Mouse (Mus musculus) limb, embryonic 12.5 days (tissue): ENCODE data around the gene Adam10. TPM values are rescaled to one million over a fixed set of nuclear protein-coding genes. Genes with fewer than 3 reads are reported as not detected.

ENCODE experiments used
- ATAC-seq: fragments of 200-750 bp; cut with Nextera tagmentation; 2 replicates; pipeline ENCODE4 v1.8.0; 2017; ENCODE audit warnings: low read depth, moderate TSS enrichment; ENCODE audit not compliant: insufficient number of reproducible peaks, insufficient read depth, low FRiP score, low TSS enrichment
- H3K27ac ChIP-seq: fragments of 300-500 bp; sonication (generic); 2 replicates; pipeline ENCODE4 v1.5.1; 2016; ENCODE audit warnings: mild to moderate bottlenecking, moderate library complexity
- H3K27me3 ChIP-seq: fragments of 300-500 bp; sonication (generic); 2 replicates; pipeline ENCODE4 v1.6.1; 2016; ENCODE audit warnings: mild to moderate bottlenecking, moderate library complexity
- H3K36me3 ChIP-seq: fragments of 300-500 bp; sonication (generic); 2 replicates; pipeline ENCODE4 v1.6.1; 2016; ENCODE audit warnings: mild to moderate bottlenecking, moderate library complexity
- H3K4me1 ChIP-seq: fragments of 300-500 bp; sonication (generic); replicated peaks from 2 replicates; pipeline ENCODE4 v1.6.1; 2016
- H3K4me2 ChIP-seq: fragments of 300-500 bp; sonication (generic); 2 replicates; pipeline ENCODE4 v1.6.1; 2016; ENCODE audit warnings: mild to moderate bottlenecking, moderate library complexity
- H3K4me3 ChIP-seq: fragments of 300-500 bp; sonication (generic); replicated peaks from 2 replicates; pipeline ENCODE4 v1.5.1; 2016; ENCODE audit warnings: mild to moderate bottlenecking
- H3K9ac ChIP-seq: fragments of 300-500 bp; sonication (generic); replicated peaks from 2 replicates; pipeline ENCODE4 v1.6.1; 2016; ENCODE audit warnings: mild to moderate bottlenecking, moderate library complexity
- H3K9me3 ChIP-seq: fragments of 300-500 bp; sonication (generic); 2 replicates; pipeline ENCODE4 v1.6.1; 2016; ENCODE audit warnings: mild to moderate bottlenecking, moderate library complexity
- WGBS: fragments of 180-500 bp; shearing (Covaris S2); methylation state at CpG from one replicate; pipeline ENCODE4 v1.1.7; 2016; 5-methylcytosine and 5-hydroxymethylcytosine counted together
- polyA plus RNA-seq: library from polyadenylated mRNA; unstranded; fragments of >200 nt; fragmentation: Nextera tagmentation; extraction: Ambion mirVana; gene quantifications from 2 replicates; pipeline ENCODE4 v1.2.1, GENCODE M21; 2016

Adam10 gene
- polyA plus RNA-seq, 1 experiment from 2014 or later = 62.9 TPM

DNA sequence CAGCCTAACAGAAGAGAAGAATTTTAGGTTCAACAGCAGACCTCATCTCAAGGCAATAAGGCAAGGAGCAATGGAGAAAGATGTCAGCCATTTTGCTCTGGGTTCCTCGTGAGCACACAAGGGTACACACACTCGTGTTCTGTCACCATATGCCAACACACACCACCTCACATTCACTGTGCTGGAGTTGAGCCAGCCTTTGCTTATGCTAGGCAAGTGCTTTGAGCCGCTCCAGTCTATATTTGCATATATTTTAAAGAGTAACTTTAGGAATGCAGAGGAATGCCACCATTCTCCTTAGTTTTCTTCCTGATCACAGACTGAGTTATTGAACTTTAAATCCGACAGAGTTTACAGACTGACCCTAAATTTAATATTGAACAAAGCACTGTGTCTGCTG, 111.8 kb downstream of the Adam10 start:
- Histone ChIP-seq H3K9ac (no peak overlapping the region), H3K36me3 (no peaks in the 10 kb centered on the region), H3K4me3 (no peak overlapping the region), H3K27ac (no peak overlapping the region), H3K9me3 (peaks cover 6% of the 10 kb centered on the region; the same call in 1 of the 2 replicates), H3K4me1 (no peaks in the 10 kb centered on the region), H3K4me2 (no peak overlapping the region), H3K27me3 (no peaks in the 10 kb centered on the region)
- ATAC-seq = no peak
- 88% methylated on average over 4 of the region's 4 CpGs for WGBS

DNA sequence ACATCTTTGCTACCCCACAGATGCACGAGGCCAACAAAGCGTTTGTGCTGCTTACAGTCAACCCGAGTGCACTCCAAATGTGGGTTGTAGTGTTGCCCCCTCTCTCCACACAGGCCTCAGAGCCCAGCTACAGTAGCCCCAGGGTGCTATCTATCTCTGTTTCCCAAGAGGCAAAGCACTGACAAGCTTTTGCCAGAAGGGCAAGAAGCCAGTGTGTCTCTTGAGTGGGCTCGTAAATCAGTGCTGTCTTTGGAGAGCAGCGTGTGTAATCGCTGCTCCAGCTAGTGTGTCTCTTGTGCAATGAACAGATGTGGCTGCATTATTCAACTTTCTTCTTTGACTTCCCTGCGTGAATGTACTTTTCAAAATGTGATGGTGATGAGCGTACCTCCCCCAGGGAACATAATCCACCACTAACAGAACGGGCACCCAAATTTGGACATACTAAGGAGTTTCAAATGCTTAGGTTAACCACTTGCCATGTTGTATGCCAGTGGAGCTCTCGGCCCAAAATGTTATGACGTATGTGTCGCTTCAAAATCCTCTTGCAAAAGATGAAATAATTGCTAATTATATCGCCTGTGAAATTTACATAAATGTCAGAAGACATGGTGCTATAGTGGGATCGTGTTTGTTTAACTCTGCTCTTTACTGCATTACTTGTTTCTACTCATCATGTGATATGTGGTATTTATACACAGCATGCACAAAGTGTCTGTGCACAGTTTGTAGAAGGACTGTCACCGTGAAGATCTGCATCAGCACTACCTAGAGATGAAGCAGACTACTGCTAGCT, 116.0 kb downstream of the Adam10 start:
- no peaks in the 10 kb centered on the region for H3K9me3 ChIP-seq
- no peaks in the 10 kb centered on the region for H3K27me3 ChIP-seq
- WGBS = 70% methylated on average over 15 of the region's 15 CpGs
- ATAC-seq = no peak
- no peaks in the 10 kb centered on the region for H3K36me3 ChIP-seq
- no peak overlapping the region for H3K4me3 ChIP-seq
- no peak overlapping the region for H3K9ac ChIP-seq
- H3K4me1 ChIP-seq = no peaks in the 10 kb centered on the region
- no peak overlapping the region for H3K27ac ChIP-seq
- no peak overlapping the region for H3K4me2 ChIP-seq

DNA sequence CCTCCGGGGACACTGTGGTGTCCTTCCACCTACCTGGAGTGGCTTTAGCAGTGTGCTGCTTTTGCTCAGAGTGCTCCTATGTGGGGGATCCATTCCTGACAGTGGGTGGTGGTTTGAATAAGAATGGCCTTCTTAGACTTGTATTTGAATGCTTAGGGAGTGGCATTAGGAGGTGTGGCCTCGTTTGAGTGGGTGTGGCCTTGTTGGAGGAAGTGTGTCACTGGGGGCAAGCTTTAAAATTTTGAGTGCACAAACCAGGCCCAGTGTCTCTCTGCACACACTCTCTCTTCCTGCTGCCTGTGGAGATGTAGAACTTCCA, 116.6 kb downstream of the Adam10 start:
- no peak for ATAC-seq
- no peaks in the 10 kb centered on the region for H3K9me3 ChIP-seq
- 58% methylated on average over 2 of the region's 2 CpGs for WGBS
- no peaks in the 10 kb centered on the region for H3K27me3 ChIP-seq
- no peaks in the 10 kb centered on the region for H3K36me3 ChIP-seq
- H3K4me2 ChIP-seq = no peak overlapping the region
- no peak overlapping the region for H3K4me3 ChIP-seq
- H3K9ac ChIP-seq = no peak overlapping the region
- H3K27ac ChIP-seq = no peak overlapping the region
- no peaks in the 10 kb centered on the region for H3K4me1 ChIP-seq

DNA sequence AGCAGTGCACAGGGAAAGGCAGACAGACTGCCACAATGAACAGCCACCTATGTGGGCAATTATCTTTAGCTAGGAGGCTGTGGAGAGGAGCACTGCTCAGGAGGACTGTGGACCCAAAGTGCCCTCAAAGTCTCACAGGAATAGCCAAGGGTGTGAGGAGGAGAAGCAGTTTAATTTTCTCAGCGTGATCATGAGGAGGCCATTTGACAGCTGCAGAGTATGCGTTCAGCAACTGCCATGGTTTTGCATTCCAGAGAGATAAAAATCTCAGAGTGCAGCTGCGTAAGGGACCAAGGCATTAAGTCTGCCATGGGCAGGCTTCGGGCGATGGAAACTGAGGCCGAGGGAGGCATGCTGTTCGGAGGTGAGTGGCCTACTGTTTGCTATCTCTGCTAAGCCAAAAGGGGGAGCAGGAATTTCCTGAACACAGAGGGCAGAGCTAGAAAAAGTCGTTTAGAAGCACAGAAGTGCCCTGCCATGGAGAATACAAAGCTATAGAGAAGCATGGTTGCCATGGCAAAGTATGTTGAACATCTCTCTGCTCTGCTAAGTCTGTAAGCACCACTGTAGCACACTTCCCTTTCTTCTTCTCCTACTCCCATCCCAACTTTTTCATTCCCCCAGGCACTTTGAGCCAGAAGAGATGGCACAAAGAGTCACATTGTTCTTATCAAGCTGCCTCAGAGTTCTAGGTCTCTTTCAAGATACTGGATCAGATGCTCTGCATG, 122.0 kb downstream of the Adam10 start:
- no peak for ATAC-seq

DNA sequence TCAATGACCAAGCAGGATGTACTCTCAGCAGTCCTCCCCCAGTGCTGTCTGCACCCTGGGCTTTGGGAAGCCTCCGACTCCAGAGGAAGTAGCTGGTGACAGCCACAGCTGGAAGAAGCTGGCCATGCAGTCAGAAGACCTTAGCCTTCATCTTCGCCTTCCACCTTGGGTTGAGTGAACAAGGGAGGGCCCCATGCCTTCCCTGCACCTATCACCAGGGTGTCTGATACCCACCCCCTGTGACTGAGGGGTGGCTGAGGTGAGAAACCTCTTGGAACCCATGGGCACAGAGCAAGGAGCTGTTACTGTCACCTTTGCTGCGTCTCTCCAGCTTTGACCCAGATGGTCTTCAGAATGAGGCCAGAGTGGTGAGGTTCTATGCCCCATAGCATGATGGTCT, 123.0 kb downstream of the Adam10 start:
- Histone ChIP-seq H3K4me1 (no peaks in the 10 kb centered on the region), H3K27ac (no peak overlapping the region), H3K36me3 (no peaks in the 10 kb centered on the region), H3K9ac (no peak overlapping the region), H3K27me3 (no peaks in the 10 kb centered on the region), H3K4me3 (no peak overlapping the region), H3K9me3 (no peaks in the 10 kb centered on the region), H3K4me2 (no peak overlapping the region)
- ATAC-seq = no peak
- 87% methylated on average over 3 of the region's 3 CpGs for WGBS

More for the DNA sequence above, 122.0 kb downstream of the Adam10 start:
- Histone ChIP-seq H3K4me1 (no peaks in the 10 kb centered on the region), H3K27ac (no peak overlapping the region), H3K36me3 (no peaks in the 10 kb centered on the region), H3K27me3 (no peaks in the 10 kb centered on the region), H3K4me3 (no peak overlapping the region), H3K9ac (no peak overlapping the region), H3K4me2 (no peak overlapping the region), H3K9me3 (no peaks in the 10 kb centered on the region)
- 62% methylated on average over 8 of the region's 8 CpGs for WGBS

DNA sequence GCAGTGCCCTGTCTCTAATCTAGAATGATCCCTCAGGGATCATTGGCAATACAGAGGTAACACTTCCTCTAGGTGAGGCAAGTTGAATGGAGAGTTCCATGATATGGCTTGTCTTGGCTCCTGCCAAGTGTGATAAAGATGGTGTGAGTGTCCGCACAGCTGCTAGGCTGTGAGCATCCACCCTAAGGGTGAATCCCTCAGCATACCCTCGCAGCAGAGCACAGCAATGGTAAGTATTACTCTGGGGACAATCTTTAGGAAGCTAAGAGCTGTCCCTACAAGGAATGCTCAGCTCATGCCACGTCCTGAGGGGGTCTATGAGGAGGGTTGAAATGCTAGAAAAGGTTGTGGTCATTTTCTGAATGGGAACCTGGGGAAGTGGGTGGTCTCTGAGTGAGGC, 124.0 kb downstream of the Adam10 start:
- Histone ChIP-seq H3K27me3 (no peaks in the 10 kb centered on the region), H3K4me3 (no peak overlapping the region), H3K36me3 (no peaks in the 10 kb centered on the region), H3K9me3 (no peaks in the 10 kb centered on the region), H3K4me2 (no peak overlapping the region), H3K27ac (no peak overlapping the region), H3K9ac (no peak overlapping the region), H3K4me1 (no peaks in the 10 kb centered on the region; the same call in 1 of the 2 replicates)
- no peak for ATAC-seq
- WGBS = 72% methylated on average over 3 of the region's 3 CpGs

DNA sequence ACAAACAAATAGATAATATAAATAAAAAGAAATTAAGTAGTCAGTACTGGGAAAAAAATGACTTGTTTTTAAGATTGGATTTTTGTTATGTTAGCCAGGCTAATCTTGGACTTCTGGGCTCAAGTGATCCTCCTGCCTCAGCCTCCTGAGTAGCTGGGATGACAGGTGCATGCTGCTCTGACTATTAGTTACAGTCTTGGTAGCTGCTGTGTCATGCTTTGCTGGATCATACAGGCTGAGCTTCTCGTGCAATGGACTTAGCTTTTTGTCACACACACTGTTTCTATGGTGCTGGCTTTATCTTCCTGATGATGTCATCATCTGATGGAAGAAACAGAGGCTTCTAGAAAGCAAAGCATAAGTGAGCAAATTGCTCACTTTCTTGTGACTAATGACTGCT, 127.3 kb downstream of the Adam10 start:
- Histone ChIP-seq H3K36me3 (no peaks in the 10 kb centered on the region), H3K9me3 (no peaks in the 10 kb centered on the region), H3K4me2 (no peak overlapping the region), H3K4me1 (no peaks in the 10 kb centered on the region; the same call in 1 of the 2 replicates), H3K9ac (no peak overlapping the region), H3K27me3 (no peaks in the 10 kb centered on the region), H3K27ac (no peak overlapping the region), H3K4me3 (no peak overlapping the region)
- no peak for ATAC-seq
- 58% methylated on average over 1 of the region's 1 CpGs for WGBS

DNA sequence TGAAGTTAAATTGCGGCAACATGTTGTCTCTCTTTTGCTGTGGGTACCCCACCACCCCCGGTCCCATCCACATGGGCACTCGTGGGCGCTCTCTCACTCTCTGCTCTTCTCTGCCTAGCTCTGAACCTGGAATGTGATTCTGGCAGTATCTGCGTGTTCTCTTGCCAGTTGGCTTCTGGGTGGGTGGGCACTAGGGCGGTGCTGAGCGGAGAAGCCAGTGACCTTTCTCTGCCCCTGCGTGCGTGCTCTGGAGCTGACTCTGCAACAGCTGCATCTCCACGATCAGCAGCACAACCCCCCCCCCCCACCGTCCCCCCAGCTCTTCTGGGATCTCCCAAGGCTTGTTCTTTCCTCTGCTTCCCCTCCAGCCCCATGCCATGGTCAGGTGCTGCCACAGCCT, 128.9 kb downstream of the Adam10 start:
- 57% methylated on average over 11 of the region's 11 CpGs for WGBS
- H3K27me3 ChIP-seq = no peaks in the 10 kb centered on the region
- H3K9me3 ChIP-seq = no peaks in the 10 kb centered on the region
- H3K9ac ChIP-seq = no peak overlapping the region
- no peak overlapping the region for H3K27ac ChIP-seq
- H3K4me3 ChIP-seq = no peak overlapping the region
- no peaks in the 10 kb centered on the region; the same call in 1 of the 2 replicates for H3K4me1 ChIP-seq
- no peak for ATAC-seq
- no peak overlapping the region for H3K4me2 ChIP-seq
- H3K36me3 ChIP-seq = no peaks in the 10 kb centered on the region

DNA sequence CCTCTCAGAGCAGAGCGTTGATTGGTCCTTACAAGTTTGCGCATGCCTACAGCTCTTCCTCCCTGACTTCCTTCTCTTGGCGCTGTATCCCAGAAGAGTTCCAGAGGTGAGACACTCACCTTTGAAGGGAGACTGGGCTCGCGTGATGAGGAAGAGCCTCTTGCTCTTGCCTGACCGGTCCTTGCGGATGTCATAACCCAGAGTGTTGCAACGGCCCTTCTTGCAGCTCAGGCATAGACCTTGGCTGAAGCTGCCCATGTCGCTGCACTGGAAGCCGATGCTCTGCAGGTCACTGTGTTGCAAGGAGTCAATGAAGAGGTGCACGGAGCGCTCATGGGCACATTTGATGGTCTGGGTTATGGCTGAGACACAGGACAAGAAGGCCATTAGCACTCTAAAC, 133.8 kb downstream of the Adam10 start:
- Histone ChIP-seq H3K9ac (no peak overlapping the region), H3K4me3 (no peak overlapping the region), H3K4me1 (peaks cover 12% of the 10 kb centered on the region), H3K4me2 (no peak overlapping the region), H3K27ac (no peak overlapping the region), H3K9me3 (no peaks in the 10 kb centered on the region), H3K36me3 (no peaks in the 10 kb centered on the region), H3K27me3 (no peaks in the 10 kb centered on the region)
- no peak for ATAC-seq
- 88% methylated on average over 12 of the region's 12 CpGs for WGBS

DNA sequence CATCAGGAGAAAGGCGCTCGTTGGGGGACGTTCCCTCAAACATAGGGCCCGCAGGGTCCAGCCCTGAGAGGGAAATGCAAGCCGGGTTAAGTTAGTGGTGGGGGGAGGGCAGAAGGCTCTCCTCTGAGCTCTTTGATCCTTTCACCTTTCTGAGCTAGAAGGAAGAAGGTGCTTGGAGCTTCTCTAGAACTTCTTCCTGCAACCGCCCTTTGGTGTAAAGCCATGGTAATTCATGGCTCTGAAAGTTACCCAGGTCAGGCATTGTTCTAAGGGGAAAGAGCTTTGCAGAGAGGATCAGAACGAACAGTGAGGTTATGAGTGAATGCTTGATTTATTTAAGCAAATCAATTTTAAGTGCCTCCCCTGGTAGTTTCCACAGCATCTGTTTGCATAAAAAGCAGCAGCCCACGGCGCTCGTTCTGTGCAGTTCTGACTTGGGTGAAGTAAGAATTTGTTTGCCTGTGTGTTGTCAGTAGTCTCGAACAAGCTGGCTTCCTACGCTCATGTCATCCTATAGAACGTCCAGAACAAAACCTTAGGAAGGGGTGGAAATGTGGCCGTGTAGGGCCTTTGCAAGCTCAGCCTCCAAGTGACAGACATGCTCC, 138.0 kb downstream of the Adam10 start:
- no peak for ATAC-seq
- no peaks in the 10 kb centered on the region for H3K27me3 ChIP-seq
- 63% methylated on average over 14 of the region's 14 CpGs for WGBS
- no peaks in the 10 kb centered on the region for H3K9me3 ChIP-seq
- H3K4me1 ChIP-seq = peaks cover 12% of the 10 kb centered on the region
- H3K4me3 ChIP-seq = no peak overlapping the region
- no peaks in the 10 kb centered on the region for H3K36me3 ChIP-seq
- H3K27ac ChIP-seq = no peak overlapping the region
- no peak overlapping the region for H3K4me2 ChIP-seq
- H3K9ac ChIP-seq = no peak overlapping the region

DNA sequence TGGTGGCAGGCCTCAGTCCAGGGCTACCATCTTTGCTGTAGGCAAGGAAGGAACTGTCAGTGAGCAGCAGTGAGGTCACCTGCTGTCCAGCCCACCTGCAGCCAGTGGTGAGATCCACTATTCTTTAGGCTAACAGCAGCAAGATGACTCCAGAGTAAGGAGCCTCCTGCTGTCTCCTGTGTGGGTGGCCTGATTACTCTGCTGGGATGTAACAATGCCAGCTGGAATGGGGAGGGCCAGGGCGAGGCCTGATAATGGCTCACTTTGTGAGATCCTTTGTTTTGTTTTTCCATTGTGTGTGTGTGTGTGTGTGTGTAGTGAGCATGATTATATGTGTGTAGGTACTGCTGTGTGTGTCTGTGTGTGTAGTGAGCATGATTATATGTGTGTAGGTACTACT, 138.6 kb downstream of the Adam10 start:
- H3K9me3 ChIP-seq = no peaks in the 10 kb centered on the region
- H3K4me1 ChIP-seq = peaks cover 12% of the 10 kb centered on the region
- no peak overlapping the region for H3K9ac ChIP-seq
- no peak for ATAC-seq
- H3K4me2 ChIP-seq = no peak overlapping the region
- no peak overlapping the region for H3K4me3 ChIP-seq
- H3K27me3 ChIP-seq = no peaks in the 10 kb centered on the region
- no peak overlapping the region for H3K27ac ChIP-seq
- H3K36me3 ChIP-seq = no peaks in the 10 kb centered on the region
- WGBS = 71% methylated on average over 1 of the region's 1 CpGs
